Mouse (Mus musculus) gastrocnemius, postnatal 25 days (tissue): ENCODE measurements at regions not wholly inside any gene's neighbourhood (a gene's known extent, or its start where the extent isn't known, plus 50 kb on each side); places are given as distances from the start of the nearest gene placed in this dataset.

ENCODE experiments used
- DNase-seq: peaks from one replicate; pipeline ENCODE4 v3.0.0; 2022

GRCm38 (mm10) chr6:140934286-140934685 lies 205.2 kb downstream of the Gm11077 start:
- no peak for DNase-seq

DNA sequence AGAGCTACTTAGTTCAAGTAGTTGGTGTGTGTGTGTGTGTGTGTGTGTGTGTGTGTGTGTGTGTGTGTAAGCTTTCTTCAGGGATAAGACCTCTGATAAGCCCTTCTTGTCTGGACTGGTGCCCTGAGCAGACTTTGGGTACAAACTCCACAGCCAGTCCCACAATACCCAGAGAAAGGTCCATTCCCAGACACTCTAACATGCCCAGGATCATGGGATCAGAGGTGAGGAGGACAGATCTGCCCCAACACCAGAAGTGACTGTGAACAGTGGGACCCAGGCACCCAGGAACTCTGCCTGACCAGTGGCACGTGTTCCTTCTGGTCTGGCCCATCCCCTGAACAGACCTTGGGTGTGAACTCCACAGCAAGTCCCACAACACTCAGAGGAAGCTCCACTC lies 208.9 kb downstream of the Gm11077 start:
- no peak for DNase-seq

- no peak for DNase-seq
These were observed 217.6 kb downstream of the Gm11077 start for GRCm38 (mm10) chr6:140946720-140947119.

DNA sequence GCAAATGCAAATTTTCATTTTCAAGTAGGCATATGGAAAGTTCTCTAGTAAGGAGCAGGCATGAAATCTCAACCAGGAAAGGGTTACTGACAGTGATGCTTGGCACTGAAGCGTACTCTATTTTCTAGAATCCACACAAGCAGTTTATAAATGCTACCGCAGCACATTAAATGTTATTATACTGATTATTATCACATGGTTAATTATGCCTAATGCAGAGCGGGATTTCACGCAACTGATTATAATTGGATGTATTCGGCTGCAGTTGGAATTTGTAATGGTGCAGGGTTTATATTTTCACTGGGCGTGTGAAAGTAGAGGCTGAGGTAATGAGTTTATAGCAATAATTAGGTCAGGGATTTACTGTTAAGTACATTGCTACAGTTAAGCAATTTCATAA lies 221.4 kb downstream of the Gm11077 start:
- DNase-seq, result no peak

DNA sequence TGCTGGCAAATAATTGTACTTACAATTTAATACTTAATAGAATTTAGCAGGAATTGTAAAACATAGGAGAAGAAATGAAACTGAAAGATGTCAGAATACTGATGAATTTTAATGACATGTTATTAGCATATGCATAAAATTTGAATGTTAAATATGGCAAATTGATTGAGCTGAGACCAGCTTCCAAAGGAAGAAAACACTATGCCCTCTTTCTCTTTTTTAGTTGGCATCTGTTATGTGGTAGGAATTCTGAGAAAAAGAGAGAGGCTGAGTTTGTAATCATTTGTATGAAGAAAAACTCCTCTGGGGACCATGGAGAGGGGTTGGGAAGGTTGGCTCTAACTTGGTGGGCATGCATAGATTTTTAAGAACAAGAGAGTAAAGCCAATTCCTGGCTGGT lies 224.2 kb downstream of the Gm11077 start:
- no peak for DNase-seq

DNA sequence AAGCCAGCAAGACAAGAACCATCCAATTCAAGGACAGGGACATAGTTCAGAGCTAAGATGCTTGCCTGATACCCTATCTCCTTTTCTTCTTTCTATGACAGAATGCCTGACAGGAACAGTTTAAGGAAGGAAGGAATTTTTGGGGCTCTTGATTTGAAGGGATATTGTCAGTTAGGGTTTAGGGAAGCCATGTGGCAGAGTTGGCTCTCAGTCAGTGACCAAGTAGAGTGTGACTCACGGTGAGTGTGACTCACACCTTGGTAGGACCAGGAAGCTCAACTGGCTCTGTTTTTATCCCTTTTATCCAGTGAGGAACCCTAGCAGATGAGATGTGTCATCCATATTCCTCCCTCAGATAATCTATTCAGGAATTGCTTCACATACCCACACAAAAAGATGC lies 224.6 kb downstream of the Gm11077 start:
- DNase-seq, result no peak

- DNase-seq, result no peak
These were observed 226.9 kb downstream of the Gm11077 start for GRCm38 (mm10) chr6:140955751-140956521.

- no peak for DNase-seq
These were observed 227.4 kb downstream of the Gm11077 start for GRCm38 (mm10) chr6:140956522-140956863.

- no peak for DNase-seq
These were observed 232.9 kb downstream of the Gm11077 start for GRCm38 (mm10) chr6:140961987-140962386.

DNA sequence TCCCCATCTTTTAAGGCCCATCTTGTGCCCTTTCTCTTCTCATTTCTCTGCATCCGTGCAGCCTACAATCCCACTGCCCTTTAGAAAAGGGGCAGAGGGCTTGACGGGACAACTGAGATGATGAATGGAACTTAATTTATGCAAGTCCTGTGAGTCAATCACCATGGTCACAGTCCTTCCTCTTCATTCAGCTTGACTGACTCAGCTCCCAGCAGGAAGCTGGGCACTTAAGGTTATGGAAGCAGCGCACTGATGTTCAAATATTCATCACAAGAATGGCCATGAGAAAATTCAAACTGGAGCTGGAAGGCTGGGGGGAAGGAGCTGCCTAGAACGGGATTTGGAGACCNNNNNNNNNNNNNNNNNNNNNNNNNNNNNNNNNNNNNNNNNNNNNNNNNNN lies 233.5 kb downstream of the Gm11077 start:
- DNase-seq, result no peak

- no peak for DNase-seq
These were observed 244.6 kb downstream of the Gm11077 start for GRCm38 (mm10) chr6:140973732-140974131.

DNA sequence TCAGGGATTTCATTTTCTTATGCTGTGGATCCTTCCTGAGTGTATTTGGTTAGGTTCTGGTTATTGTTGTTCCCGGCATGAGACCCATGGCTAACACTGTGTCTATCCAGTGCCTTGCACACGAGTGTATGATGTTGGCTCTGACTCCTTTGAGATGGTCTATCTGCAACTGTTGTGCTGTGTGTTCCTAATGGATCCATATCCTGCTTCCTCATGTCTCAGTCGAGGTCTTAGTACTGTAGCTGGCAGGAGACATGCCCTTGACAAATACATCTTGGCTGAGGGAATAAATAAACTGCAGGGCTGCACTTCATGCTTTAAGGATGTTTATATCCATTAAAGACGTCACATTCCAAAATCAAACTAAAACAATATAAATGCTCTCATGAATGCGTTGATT lies 247.9 kb downstream of the Gm11077 start:
- DNase-seq, result no peak

GRCm38 (mm10) chr6:140983610-140984009 lies 254.5 kb downstream of the Gm11077 start:
- no peak for DNase-seq

- DNase-seq, result no peak
These were observed 255.2 kb downstream of the Gm11077 start for GRCm38 (mm10) chr6:140984249-140984648.

DNA sequence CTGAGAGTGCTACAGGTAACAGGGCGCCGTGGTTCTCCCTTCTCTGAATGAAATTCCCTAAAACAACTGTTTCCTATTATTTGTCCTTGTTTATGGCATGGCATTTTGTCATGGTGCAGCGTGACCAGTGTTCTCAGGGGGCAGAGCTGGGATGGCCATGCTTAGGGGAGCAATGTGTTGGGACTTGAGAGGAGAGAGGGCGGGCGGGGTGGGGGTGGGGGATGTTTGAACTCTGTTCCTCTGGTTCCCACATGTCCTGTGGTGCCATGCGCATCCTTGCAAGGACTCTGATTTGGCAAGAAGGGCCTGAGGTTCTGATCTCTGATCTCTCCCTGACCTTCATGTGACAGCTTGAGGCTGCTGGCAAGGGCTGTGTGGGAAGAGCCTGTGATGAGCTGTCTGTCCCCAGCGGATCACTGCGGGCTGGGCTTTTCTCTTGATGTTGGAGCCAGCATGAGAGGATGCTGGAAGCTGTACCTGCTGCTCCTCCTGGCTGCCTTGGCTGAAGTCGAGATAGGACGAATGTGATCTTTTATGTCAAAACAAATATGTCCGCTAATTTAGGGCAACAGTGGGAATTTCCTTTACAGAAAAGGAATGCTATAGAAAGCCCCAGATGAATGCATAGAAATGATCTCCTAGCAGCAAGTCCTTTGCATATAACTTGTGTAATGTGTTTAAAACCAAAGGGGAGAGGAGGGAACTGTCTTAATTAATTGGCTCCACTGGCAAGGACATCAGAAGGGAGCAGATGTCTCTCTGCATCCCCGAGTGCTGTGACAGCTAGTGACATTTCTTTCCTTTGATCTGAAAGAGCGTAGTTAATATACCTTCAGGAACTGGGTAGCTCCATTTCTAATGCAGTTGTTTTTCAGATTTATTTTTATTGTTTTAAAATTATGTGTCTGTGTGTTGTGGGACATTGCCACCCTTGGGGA lies 255.2 kb upstream of the Pde3a start:
- DNase-seq, result no peak

DNA sequence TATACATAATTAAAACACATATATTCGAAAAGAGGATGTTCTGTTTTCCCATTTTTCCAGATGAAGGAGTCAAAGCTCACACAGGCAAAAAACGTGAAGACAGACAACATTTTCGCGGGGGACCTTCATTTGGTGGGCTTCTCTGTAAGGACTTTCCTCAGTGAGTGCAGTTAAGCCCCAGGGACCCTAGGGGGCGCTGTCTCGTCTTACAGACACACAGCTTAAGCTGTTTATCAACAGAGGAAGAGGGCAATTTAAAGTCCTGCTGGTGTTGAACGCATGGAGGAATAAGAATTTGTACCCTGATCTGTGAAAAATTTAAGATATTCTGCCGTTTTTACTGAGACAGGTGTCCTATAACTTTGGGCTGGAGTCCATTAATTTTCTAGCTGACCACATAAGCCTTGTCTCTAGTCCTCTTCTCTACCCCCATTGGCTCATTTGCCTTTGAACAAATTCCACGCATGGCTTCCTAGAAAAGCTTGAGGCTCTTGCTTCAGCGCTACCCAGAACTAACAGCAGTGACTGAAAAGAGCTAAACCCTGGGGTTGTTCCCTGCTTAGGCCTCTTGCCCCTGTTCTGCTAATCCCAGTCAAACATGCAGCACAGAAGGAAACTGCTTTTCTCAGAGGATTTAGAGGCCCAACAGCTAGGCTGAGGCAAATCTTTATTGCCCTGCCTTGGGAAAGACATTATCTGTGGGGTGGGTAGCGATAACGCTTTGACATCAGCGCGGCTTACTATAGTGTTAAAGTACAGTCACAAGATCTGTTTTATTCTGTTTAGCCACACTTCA lies 253.5 kb upstream of the Pde3a start:
- DNase-seq, result no peak

DNA sequence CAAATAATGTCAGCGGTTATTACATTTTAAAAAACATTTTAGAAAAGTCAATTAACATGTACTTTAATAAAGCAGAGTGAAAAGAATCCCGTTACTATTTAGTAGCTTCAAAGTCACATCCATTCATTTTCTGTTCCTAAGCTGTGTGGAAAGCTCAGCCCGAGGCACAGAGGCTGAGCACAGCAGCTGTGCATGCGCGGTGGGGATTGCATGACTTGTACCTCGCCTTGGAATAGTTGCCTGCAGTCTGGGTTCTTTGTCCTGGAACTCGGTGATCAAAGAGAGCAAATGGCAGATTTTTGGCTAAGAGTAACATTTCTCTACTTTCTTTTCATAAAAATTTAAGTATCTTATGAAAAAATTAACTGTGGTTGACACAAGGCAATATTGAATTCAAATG lies 251.0 kb upstream of the Pde3a start:
- no peak for DNase-seq

GRCm38 (mm10) chr6:141000552-141000951 lies 248.5 kb upstream of the Pde3a start:
- DNase-seq, result no peak

DNA sequence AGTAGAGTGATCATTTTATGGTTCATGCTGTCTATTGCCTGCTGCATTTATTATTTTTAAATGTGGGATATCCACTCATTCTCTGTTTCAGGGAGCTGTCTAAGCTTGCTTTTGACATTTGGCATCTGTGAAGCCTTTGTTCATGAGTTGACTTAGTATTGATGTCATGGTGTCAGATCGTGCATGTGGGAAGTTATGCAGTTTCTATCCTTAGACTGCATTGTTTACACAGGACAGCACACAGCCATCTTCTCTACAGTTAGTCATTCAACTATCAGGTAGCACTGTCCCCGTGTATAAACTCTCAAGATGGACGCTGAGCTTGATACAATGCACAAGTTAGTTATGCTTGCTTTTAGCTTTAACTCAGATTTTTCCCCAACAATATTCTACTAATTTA lies 247.8 kb upstream of the Pde3a start:
- DNase-seq, result no peak

DNA sequence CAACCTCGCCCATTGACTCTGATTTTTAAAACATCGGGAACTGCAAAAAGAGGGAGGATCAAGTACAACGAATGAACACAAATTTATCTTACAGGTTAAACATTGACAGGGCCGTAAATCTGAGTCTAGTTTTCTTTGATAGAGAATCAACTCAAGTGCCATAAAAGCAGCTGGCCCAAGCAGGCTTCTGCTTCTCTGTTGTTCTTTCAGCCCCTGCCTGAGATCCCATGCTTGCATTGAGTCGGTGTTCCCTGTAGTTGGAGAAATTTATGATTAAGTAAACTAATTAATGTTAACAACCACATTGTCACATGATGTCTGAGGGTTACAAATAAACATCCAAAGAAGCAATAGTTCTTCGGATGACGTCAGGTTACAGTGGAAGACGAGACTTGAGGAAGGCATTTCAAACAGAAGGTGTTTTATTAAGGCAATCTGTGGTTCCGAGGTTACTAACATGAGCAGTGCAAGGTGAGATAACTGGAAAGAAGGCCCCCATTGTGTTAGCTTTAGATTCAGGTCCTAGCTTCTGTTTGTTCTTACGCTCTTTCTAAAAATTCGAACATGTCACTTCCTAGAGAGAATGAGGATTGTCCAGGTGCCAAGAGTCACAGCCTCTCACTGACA lies 233.9 kb upstream of the Pde3a start:
- no peak for DNase-seq

DNA sequence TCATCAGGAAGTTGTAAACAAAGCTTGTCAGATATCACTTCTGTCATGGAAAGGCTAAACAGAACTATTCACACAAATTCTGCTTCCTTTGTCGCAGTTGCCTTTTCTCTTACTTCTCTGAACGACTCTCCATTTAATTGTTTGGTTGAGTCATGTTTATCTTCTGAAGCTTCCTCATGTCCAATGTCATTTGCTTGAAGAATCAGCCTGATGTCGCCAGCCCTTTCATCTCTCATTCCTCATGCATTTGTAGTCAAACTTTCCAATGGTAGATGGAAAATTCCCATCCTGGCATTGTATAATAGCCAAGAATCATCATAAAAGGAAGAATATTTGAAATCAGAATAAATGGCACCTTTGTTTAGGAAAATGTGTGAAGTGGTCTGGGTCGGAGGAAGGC lies 225.6 kb upstream of the Pde3a start:
- no peak for DNase-seq

DNA sequence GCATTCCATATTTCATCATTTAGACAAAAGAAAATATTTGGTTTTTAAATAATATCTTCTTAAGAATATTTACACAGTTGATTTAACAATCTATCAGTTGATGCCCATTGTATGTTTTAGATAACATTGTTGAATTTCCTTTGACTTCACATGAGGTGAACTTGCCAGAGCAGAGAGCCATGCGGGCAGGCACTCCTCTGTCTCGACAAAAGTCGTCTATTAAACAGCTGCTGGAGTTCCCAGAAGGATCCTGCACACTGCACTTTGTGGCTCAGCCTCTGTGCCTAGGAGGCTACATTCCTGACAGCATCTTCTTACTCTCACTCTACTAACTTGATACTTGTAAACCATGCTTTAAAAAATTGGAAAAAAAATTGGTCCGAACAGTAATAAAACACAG lies 221.7 kb upstream of the Pde3a start:
- no peak for DNase-seq
